Mouse (Mus musculus): ENCODE results near the gene Tns2.

Gene Tns2

GRCm38 (mm10) chr15:102092222-102092621 lies 8.0 kb upstream of the Tns2 start:
- no peak for DNase-seq

GRCm38 (mm10) chr15:102094157-102094556 lies 6.1 kb upstream of the Tns2 start:
- DNase-seq: no peak

GRCm38 (mm10) chr15:102094988-102095387 lies 5.2 kb upstream of the Tns2 start:
- no peak for DNase-seq

GRCm38 (mm10) chr15:102097147-102097915 lies 2.9 kb upstream of the Tns2 start:
- no peak for DNase-seq

- no peak for DNase-seq
Measured at GRCm38 (mm10) chr15:102097991-102098555, 2.1 kb upstream of the Tns2 start.

GRCm38 (mm10) chr15:102099260-102099659 lies 953 bp upstream of the Tns2 start:
- DNase-seq: no peak

GRCm38 (mm10) chr15:102099771-102100160 lies 447 bp upstream of the Tns2 start:
- DNase-seq: no peak

GRCm38 (mm10) chr15:102100996-102101671 lies 921 bp downstream of the Tns2 start:
- DNase-seq: peak; percentile 60 to 85

GRCm38 (mm10) chr15:102101672-102102541 lies 1.7 kb downstream of the Tns2 start:
- peak; percentile 76 to 86 for DNase-seq

GRCm38 (mm10) chr15:102102548-102103121 lies 2.4 kb downstream of the Tns2 start:
- peak; percentile 81 to 89 for DNase-seq

- DNase-seq: peak; percentile 71 to 76
Measured at GRCm38 (mm10) chr15:102103371-102103946, 3.2 kb downstream of the Tns2 start.

- peak; percentile 78 to 92 for DNase-seq
Measured at GRCm38 (mm10) chr15:102103947-102104555, 3.8 kb downstream of the Tns2 start.

GRCm38 (mm10) chr15:102105360-102105759 lies 5.1 kb downstream of the Tns2 start:
- DNase-seq: peak; percentile 82 to 89

GRCm38 (mm10) chr15:102105764-102106730 lies 5.8 kb downstream of the Tns2 start:
- peak in 1 of 2 experiments; percentile 47 for DNase-seq

GRCm38 (mm10) chr15:102106754-102107456 lies 6.7 kb downstream of the Tns2 start:
- peak in 1 of 2 experiments; percentile 51 for DNase-seq

GRCm38 (mm10) chr15:102107689-102108573 lies 7.7 kb downstream of the Tns2 start:
- peak; percentile 58 to 81 for DNase-seq

- peak; percentile 87 to 90 for DNase-seq
Measured at GRCm38 (mm10) chr15:102108651-102109525, 8.7 kb downstream of the Tns2 start.

GRCm38 (mm10) chr15:102110271-102110670 lies 10.1 kb downstream of the Tns2 start:
- no peak for DNase-seq

Data from lung, postnatal 4 days (tissue).